Mouse (Mus musculus): Measurements from ENCODE around the gene Cd44. TPM values are rescaled to one million over a fixed set of nuclear protein-coding genes. Genes with fewer than 3 reads are reported as not detected.

Cd44 gene
- polyA plus RNA-seq, 1 experiment, result 8.9 TPM

DNA sequence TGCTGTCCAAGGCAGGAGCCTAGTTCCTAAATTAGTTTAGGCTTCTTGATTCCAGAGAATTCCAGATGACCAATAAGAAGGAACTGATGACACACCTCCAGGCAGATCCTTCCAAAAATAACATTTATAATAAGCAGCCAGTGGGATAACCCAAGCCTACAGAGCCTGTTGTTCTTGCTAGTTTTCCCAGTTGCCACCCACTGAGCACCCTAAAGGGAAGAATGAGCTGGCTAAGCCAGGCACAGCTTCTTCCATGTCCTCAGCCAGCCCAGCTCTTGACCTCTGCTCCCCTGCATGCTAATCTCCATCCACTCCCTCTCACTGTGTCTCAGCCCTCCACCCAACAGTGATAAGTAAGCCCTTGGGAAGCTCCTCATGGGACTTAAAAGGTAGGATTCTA, 51.4 kb downstream of the Cd44 start:
- TF ChIP-seq CTCF (IDR thresholded peaks at IDR 0.05; ENCODE audit: extremely low read depth, insufficient read length, insufficient replicate concordance, low read depth, low read length) (no peak), POLR2A (IDR thresholded peaks at IDR 0.05; ENCODE audit: low read depth, low read length) (no peak)
- Histone ChIP-seq H3K4me1 (ENCODE audit: control insufficient read depth, insufficient read depth, insufficient read length, low read length) (no peaks in the 10 kb centered on the region), H3K27ac (ENCODE audit: insufficient read depth, low read depth, low read length) (no peak overlapping the region), H3K36me3 (ENCODE audit: control insufficient read depth, insufficient read depth, low read length) (peaks cover 10% of the 10 kb centered on the region), H3K4me3 (ENCODE audit: low read depth, low read length) (no peak overlapping the region), H3K27me3 (ENCODE audit: control insufficient read depth, insufficient read depth, low read length) (no peaks in the 10 kb centered on the region)

DNA sequence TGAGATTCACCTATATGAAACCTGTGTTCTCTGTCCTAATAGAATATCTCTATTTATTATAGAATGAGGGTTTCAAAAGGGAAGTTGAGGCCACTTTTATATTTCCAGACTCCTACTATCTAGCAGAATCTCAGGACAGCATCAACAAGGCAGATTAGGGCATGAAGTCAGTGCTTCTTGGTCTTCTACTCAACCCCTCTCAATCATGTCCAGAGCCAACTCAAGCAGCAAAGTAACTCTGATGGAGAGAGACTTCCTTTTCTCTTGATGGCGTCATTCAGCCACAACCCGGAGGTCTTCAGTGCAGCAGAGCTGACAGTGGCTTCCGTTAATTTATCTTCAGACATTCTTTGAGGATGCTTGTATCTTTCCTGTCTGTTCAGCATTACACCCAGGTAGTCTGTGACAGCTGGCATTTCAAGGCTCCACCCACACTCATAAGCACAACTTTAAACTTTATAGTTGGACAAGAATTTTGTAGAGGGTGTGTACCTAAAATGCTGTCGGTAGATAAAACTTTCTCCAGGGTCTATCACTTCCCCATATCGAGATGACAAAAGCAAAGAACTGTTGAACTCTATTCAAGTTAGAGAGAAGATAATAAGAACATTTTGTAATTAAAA, 52.5 kb downstream of the Cd44 start:
- Histone ChIP-seq H3K27ac (ENCODE audit: insufficient read depth, low read depth, low read length) (no peak overlapping the region), H3K4me1 (ENCODE audit: control insufficient read depth, insufficient read depth, insufficient read length, low read length) (no peaks in the 10 kb centered on the region), H3K36me3 (ENCODE audit: control insufficient read depth, insufficient read depth, low read length) (peaks cover 7% of the 10 kb centered on the region), H3K4me3 (ENCODE audit: low read depth, low read length) (no peak overlapping the region), H3K27me3 (ENCODE audit: control insufficient read depth, insufficient read depth, low read length) (no peaks in the 10 kb centered on the region)
- TF ChIP-seq CTCF (IDR thresholded peaks at IDR 0.05; ENCODE audit: extremely low read depth, insufficient read length, insufficient replicate concordance, low read depth, low read length), result no peak
- no peak for TF ChIP-seq POLR2A (IDR thresholded peaks at IDR 0.05; ENCODE audit: low read depth, low read length)
- 85% methylated on average over 5 of the region's 5 CpGs for WGBS

- H3K27me3 ChIP-seq (ENCODE audit: control insufficient read depth, insufficient read depth, low read length), result no peaks in the 10 kb centered on the region
- no peaks in the 10 kb centered on the region for H3K4me1 ChIP-seq (ENCODE audit: control insufficient read depth, insufficient read depth, insufficient read length, low read length)
- TF ChIP-seq CTCF (IDR thresholded peaks at IDR 0.05; ENCODE audit: extremely low read depth, insufficient read length, insufficient replicate concordance, low read depth, low read length) (no peak), POLR2A (IDR thresholded peaks at IDR 0.05; ENCODE audit: low read depth, low read length) (no peak)
- peaks cover 7% of the 10 kb centered on the region for H3K36me3 ChIP-seq (ENCODE audit: control insufficient read depth, insufficient read depth, low read length)
- no peak overlapping the region for H3K4me3 ChIP-seq (ENCODE audit: low read depth, low read length)
- no peak overlapping the region for H3K27ac ChIP-seq (ENCODE audit: insufficient read depth, low read depth, low read length)
Measured at GRCm38 (mm10) chr2:102841231-102841630, 60.2 kb downstream of the Cd44 start.

DNA sequence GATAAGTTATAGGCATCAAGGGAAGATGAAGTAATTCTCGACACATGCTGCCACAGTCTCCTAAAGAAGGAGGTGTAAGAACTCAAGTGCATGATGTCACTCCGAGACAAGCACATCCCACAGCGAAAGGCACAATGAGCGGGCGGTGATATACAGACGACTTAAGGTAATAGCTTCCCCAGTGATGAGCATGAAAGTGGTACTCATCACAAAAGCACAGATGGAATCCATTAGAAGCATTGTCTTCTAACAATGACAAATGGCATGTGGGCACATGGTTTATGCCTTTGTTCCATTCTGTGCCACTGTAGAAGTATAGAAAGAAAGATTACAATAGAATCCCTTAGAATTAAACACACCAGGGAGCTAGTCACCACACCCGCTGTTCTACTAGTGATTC, 63.3 kb downstream of the Cd44 start:
- H3K27ac ChIP-seq (ENCODE audit: insufficient read depth, low read depth, low read length), result no peak overlapping the region

GRCm38 (mm10) chr2:102831547-102831946, 69.9 kb downstream of the Cd44 start:
- TF ChIP-seq CTCF (IDR thresholded peaks at IDR 0.05; ENCODE audit: extremely low read depth, insufficient read length, insufficient replicate concordance, low read depth, low read length) (no peak), POLR2A (IDR thresholded peaks at IDR 0.05; ENCODE audit: low read depth, low read length) (no peak)
- no peak overlapping the region for H3K27ac ChIP-seq (ENCODE audit: insufficient read depth, low read depth, low read length)
- no peaks in the 10 kb centered on the region for H3K27me3 ChIP-seq (ENCODE audit: control insufficient read depth, insufficient read depth, low read length)
- H3K36me3 ChIP-seq (ENCODE audit: control insufficient read depth, insufficient read depth, low read length), result 0 out of 2 replicates have a peak, but pooled peaks cover 4% of the 10 kb centered on the region
- H3K4me3 ChIP-seq (ENCODE audit: low read depth, low read length), result no peak overlapping the region
- peaks cover 6% of the 10 kb centered on the region; the same call in 1 of the 2 replicates for H3K4me1 ChIP-seq (ENCODE audit: control insufficient read depth, insufficient read depth, insufficient read length, low read length)

More for the DNA sequence above, 63.3 kb downstream of the Cd44 start:
- 97% methylated on average over 7 of the region's 7 CpGs for WGBS
- Histone ChIP-seq H3K36me3 (ENCODE audit: control insufficient read depth, insufficient read depth, low read length) (peaks cover 4% of the 10 kb centered on the region), H3K4me3 (ENCODE audit: low read depth, low read length) (no peak overlapping the region), H3K4me1 (ENCODE audit: control insufficient read depth, insufficient read depth, insufficient read length, low read length) (no peaks in the 10 kb centered on the region), H3K27me3 (ENCODE audit: control insufficient read depth, insufficient read depth, low read length) (no peaks in the 10 kb centered on the region)
- no peak for TF ChIP-seq POLR2A (IDR thresholded peaks at IDR 0.05; ENCODE audit: low read depth, low read length)
- no peak for TF ChIP-seq CTCF (IDR thresholded peaks at IDR 0.05; ENCODE audit: extremely low read depth, insufficient read length, insufficient replicate concordance, low read depth, low read length)

GRCm38 (mm10) chr2:102829201-102829600, 72.3 kb downstream of the Cd44 start:
- 0 out of 2 replicates have a peak, but pooled peaks cover 4% of the 10 kb centered on the region for H3K36me3 ChIP-seq (ENCODE audit: control insufficient read depth, insufficient read depth, low read length)
- TF ChIP-seq CTCF (IDR thresholded peaks at IDR 0.05; ENCODE audit: extremely low read depth, insufficient read length, insufficient replicate concordance, low read depth, low read length) (no peak), POLR2A (IDR thresholded peaks at IDR 0.05; ENCODE audit: low read depth, low read length) (no peak)
- H3K4me3 ChIP-seq (ENCODE audit: low read depth, low read length), result no peak overlapping the region
- H3K27me3 ChIP-seq (ENCODE audit: control insufficient read depth, insufficient read depth, low read length), result no peaks in the 10 kb centered on the region
- peaks cover 18% of the 10 kb centered on the region; the same call in 1 of the 2 replicates for H3K4me1 ChIP-seq (ENCODE audit: control insufficient read depth, insufficient read depth, insufficient read length, low read length)
- WGBS, result 93% methylated on average over 3 of the region's 3 CpGs
- no peak overlapping the region for H3K27ac ChIP-seq (ENCODE audit: insufficient read depth, low read depth, low read length)

GRCm38 (mm10) chr2:102828381-102828780, 73.1 kb downstream of the Cd44 start:
- Histone ChIP-seq H3K4me3 (ENCODE audit: low read depth, low read length) (no peak overlapping the region), H3K4me1 (ENCODE audit: control insufficient read depth, insufficient read depth, insufficient read length, low read length) (peaks cover 18% of the 10 kb centered on the region; the same call in 1 of the 2 replicates), H3K27me3 (ENCODE audit: control insufficient read depth, insufficient read depth, low read length) (no peaks in the 10 kb centered on the region), H3K27ac (ENCODE audit: insufficient read depth, low read depth, low read length) (0 out of 2 replicates have a peak overlapping the region, but pooled peaks have one; percentile 21), H3K36me3 (ENCODE audit: control insufficient read depth, insufficient read depth, low read length) (peaks cover 9% of the 10 kb centered on the region)
- TF ChIP-seq POLR2A (IDR thresholded peaks at IDR 0.05; ENCODE audit: low read depth, low read length) (no peak), CTCF (IDR thresholded peaks at IDR 0.05; ENCODE audit: extremely low read depth, insufficient read length, insufficient replicate concordance, low read depth, low read length) (no peak)
- WGBS, result 41% methylated on average over 7 of the region's 7 CpGs

All from small intestine, adult 2 months (tissue).